Mouse (Mus musculus) midbrain, embryonic 11.5 days (tissue): Measurements from ENCODE around the gene Cep72. TPM values are rescaled to one million over a fixed set of nuclear protein-coding genes. Genes with fewer than 3 reads are reported as not detected.
A peak's percentile ranks its signal among the peaks of the same experiment; 100 is the strongest.

ENCODE experiments used
- ATAC-seq: fragments of 200-750 bp; cut with Nextera tagmentation; 2 replicates; pipeline ENCODE4 v1.8.0; 2017; ENCODE audit warnings: moderate TSS enrichment, moderate library complexity; ENCODE audit not compliant: low FRiP score
- DNase-seq: peaks from one replicate; pipeline ENCODE4 v3.0.0; 2015; ENCODE audit warnings: low spot score; ENCODE audit errors: missing footprints
- H3K27ac ChIP-seq: fragments of 300-500 bp; sonication (generic); 2 replicates; pipeline ENCODE4 v1.5.1; 2014; ENCODE audit warnings: low read depth, low read length
- H3K27me3 ChIP-seq: fragments of 300-500 bp; sonication (generic); 2 replicates; pipeline ENCODE4 v1.6.1; 2014; ENCODE audit warnings: mild to moderate bottlenecking, low read length, moderate library complexity, mixed read lengths; ENCODE audit not compliant: control insufficient read depth, insufficient read depth
- H3K36me3 ChIP-seq: fragments of 300-500 bp; sonication (generic); 2 replicates; pipeline ENCODE4 v1.6.1; 2014; ENCODE audit warnings: mild to moderate bottlenecking, low read length, moderate library complexity, mixed read lengths; ENCODE audit not compliant: control insufficient read depth, insufficient read depth
- H3K4me1 ChIP-seq: fragments of 300-500 bp; sonication (generic); 2 replicates; pipeline ENCODE4 v1.6.1; 2014; ENCODE audit warnings: low read length; ENCODE audit not compliant: control insufficient read depth, insufficient read depth
- H3K4me2 ChIP-seq: fragments of 300-500 bp; sonication (generic); 2 replicates; pipeline ENCODE4 v1.6.1; 2014; ENCODE audit warnings: mild to moderate bottlenecking, moderate library complexity
- H3K4me3 ChIP-seq: fragments of 300-500 bp; sonication (generic); 2 replicates; pipeline ENCODE4 v1.5.1; 2014; ENCODE audit warnings: low read depth, low read length
- H3K9ac ChIP-seq: fragments of 300-500 bp; sonication (generic); 2 replicates; pipeline ENCODE4 v1.6.1; 2014; ENCODE audit warnings: low read length
- H3K9me3 ChIP-seq: fragments of 300-500 bp; sonication (generic); 2 replicates; pipeline ENCODE4 v1.6.1; 2016; ENCODE audit warnings: low read length; ENCODE audit not compliant: control insufficient read depth
- WGBS: fragments of 180-500 bp; shearing (Covaris S2); extraction: QIAGEN DNeasy Blood & Tissue Kit; methylation state at CpG from one replicate; pipeline ENCODE4 v1.1.7; 2014; 5-methylcytosine and 5-hydroxymethylcytosine counted together
- polyA plus RNA-seq: library from polyadenylated mRNA; unstranded; fragments of >200 nt; fragmentation: Nextera tagmentation; extraction: Ambion mirVana; gene quantifications from 2 replicates; pipeline ENCODE4 v1.2.1, GENCODE M21; 2014

Cep72 gene
- polyA plus RNA-seq = 22.4 and 23.5 TPM in 2 replicates

GRCm38 (mm10) chr13:74061613-74062377 is at the start of gene Cep72:
Gene Cep72, minus strand, starts transcription at chr13:74062299.
- peak within 1 kb of the TSS; percentile 61 for H3K27ac ChIP-seq
- H3K4me3 ChIP-seq = peak within 1 kb of the TSS; percentile 82
- no peaks in the 10 kb centered on the region for H3K9me3 ChIP-seq
- H3K4me2 ChIP-seq = peak within 1 kb of the TSS; percentile 53
- WGBS = 5% methylated on average over 48 of the region's 48 CpGs
- peak; percentile 98 for ATAC-seq
- no peaks in the 10 kb centered on the region for H3K4me1 ChIP-seq
- H3K27me3 ChIP-seq = no peaks in the 10 kb centered on the region
- H3K36me3 ChIP-seq = peaks cover 3% of the 10 kb centered on the region; the same call in 1 of the 2 replicates
- H3K9ac ChIP-seq = peak within 1 kb of the TSS; percentile 88
- peak; percentile 99 for DNase-seq

GRCm38 (mm10) chr13:74107410-74107809 is 45.3 kb upstream of the Cep72 start:
- Histone ChIP-seq H3K9me3 (no peaks in the 10 kb centered on the region), H3K27me3 (no peaks in the 10 kb centered on the region), H3K4me3 (no peak overlapping the region), H3K9ac (no peak overlapping the region), H3K36me3 (no peaks in the 10 kb centered on the region), H3K4me2 (no peak overlapping the region), H3K4me1 (no peaks in the 10 kb centered on the region), H3K27ac (no peak overlapping the region)
- ATAC-seq (no peak), DNase-seq (peak; percentile 71)
- 88% methylated on average over 2 of the region's 2 CpGs for WGBS

GRCm38 (mm10) chr13:74104417-74104816 is 42.3 kb upstream of the Cep72 start:
- 82% methylated on average over 7 of the region's 7 CpGs for WGBS
- Histone ChIP-seq H3K4me2 (no peak overlapping the region), H3K9ac (no peak overlapping the region), H3K9me3 (no peaks in the 10 kb centered on the region), H3K4me3 (no peak overlapping the region), H3K27ac (no peak overlapping the region), H3K27me3 (no peaks in the 10 kb centered on the region), H3K4me1 (no peaks in the 10 kb centered on the region), H3K36me3 (no peaks in the 10 kb centered on the region)
- ATAC-seq (no peak), DNase-seq (no peak)

GRCm38 (mm10) chr13:74102831-74103582 is 40.9 kb upstream of the Cep72 start:
- H3K9me3 ChIP-seq = no peaks in the 10 kb centered on the region
- no peak for ATAC-seq
- 80% methylated on average over 4 of the region's 4 CpGs for WGBS

GRCm38 (mm10) chr13:74102108-74102830 is 40.2 kb upstream of the Cep72 start:
- H3K9ac ChIP-seq = no peak overlapping the region
- no peak overlapping the region for H3K4me2 ChIP-seq
- no peak for DNase-seq
- no peaks in the 10 kb centered on the region for H3K4me1 ChIP-seq
- no peak overlapping the region for H3K27ac ChIP-seq
- no peaks in the 10 kb centered on the region for H3K36me3 ChIP-seq
- WGBS = 88% methylated on average over 8 of the region's 8 CpGs
- no peaks in the 10 kb centered on the region for H3K27me3 ChIP-seq
- H3K9me3 ChIP-seq = no peaks in the 10 kb centered on the region
- no peak for ATAC-seq
- no peak overlapping the region for H3K4me3 ChIP-seq

More at GRCm38 (mm10) chr13:74102831-74103582, 40.9 kb upstream of the Cep72 start:
- H3K4me3 ChIP-seq = no peak overlapping the region
- H3K36me3 ChIP-seq = no peaks in the 10 kb centered on the region
- DNase-seq = peak; percentile 45
- H3K4me2 ChIP-seq = no peak overlapping the region
- H3K27me3 ChIP-seq = no peaks in the 10 kb centered on the region
- H3K4me1 ChIP-seq = no peaks in the 10 kb centered on the region
- H3K27ac ChIP-seq = no peak overlapping the region
- H3K9ac ChIP-seq = no peak overlapping the region

- ATAC-seq (no peak), DNase-seq (no peak)
- Histone ChIP-seq H3K27ac (no peak overlapping the region), H3K27me3 (no peaks in the 10 kb centered on the region), H3K4me3 (no peak overlapping the region), H3K4me2 (no peak overlapping the region), H3K9me3 (no peaks in the 10 kb centered on the region), H3K36me3 (no peaks in the 10 kb centered on the region), H3K4me1 (no peaks in the 10 kb centered on the region), H3K9ac (no peak overlapping the region)
- 84% methylated on average over 6 of the region's 6 CpGs for WGBS
Measured at GRCm38 (mm10) chr13:74098913-74099312, 36.8 kb upstream of the Cep72 start.

- peak; percentile 84 for DNase-seq
- ATAC-seq = peak; percentile 71
- Histone ChIP-seq H3K36me3 (no peaks in the 10 kb centered on the region), H3K27me3 (no peaks in the 10 kb centered on the region), H3K4me1 (no peaks in the 10 kb centered on the region), H3K27ac (no peak overlapping the region), H3K4me2 (no peak overlapping the region), H3K9me3 (no peaks in the 10 kb centered on the region), H3K9ac (no peak overlapping the region), H3K4me3 (no peak overlapping the region)
- WGBS = 56% methylated on average over 2 of the region's 2 CpGs
Measured at GRCm38 (mm10) chr13:74096715-74097363, 34.7 kb upstream of the Cep72 start.

- no peaks in the 10 kb centered on the region for H3K36me3 ChIP-seq
- no peak overlapping the region for H3K4me3 ChIP-seq
- H3K27ac ChIP-seq = no peak overlapping the region
- no peak overlapping the region for H3K4me2 ChIP-seq
- H3K4me1 ChIP-seq = no peaks in the 10 kb centered on the region
- H3K9ac ChIP-seq = no peak overlapping the region
- ATAC-seq = no peak
- 63% methylated on average over 2 of the region's 2 CpGs for WGBS
- no peaks in the 10 kb centered on the region for H3K9me3 ChIP-seq
- H3K27me3 ChIP-seq = no peaks in the 10 kb centered on the region
- DNase-seq = peak; percentile 73
Measured at GRCm38 (mm10) chr13:74095936-74096335, 33.8 kb upstream of the Cep72 start.
